Mouse (Mus musculus) megakaryocyte, embryonic 14.5 days (primary cell): ENCODE data around the gene Tmem110.

Experiments
- FLI1 ChIP-seq: IDR thresholded peaks from 2 replicates; pipeline ENCODE4 v1.6.1; 2012; ENCODE audit warnings: low read length, inconsistent platforms, mixed read lengths
- GATA1 ChIP-seq: IDR thresholded peaks from 3 replicates; pipeline ENCODE4 v1.6.1; 2012; ENCODE audit warnings: mixed read lengths, low read length, inconsistent platforms, borderline replicate concordance

DNA sequence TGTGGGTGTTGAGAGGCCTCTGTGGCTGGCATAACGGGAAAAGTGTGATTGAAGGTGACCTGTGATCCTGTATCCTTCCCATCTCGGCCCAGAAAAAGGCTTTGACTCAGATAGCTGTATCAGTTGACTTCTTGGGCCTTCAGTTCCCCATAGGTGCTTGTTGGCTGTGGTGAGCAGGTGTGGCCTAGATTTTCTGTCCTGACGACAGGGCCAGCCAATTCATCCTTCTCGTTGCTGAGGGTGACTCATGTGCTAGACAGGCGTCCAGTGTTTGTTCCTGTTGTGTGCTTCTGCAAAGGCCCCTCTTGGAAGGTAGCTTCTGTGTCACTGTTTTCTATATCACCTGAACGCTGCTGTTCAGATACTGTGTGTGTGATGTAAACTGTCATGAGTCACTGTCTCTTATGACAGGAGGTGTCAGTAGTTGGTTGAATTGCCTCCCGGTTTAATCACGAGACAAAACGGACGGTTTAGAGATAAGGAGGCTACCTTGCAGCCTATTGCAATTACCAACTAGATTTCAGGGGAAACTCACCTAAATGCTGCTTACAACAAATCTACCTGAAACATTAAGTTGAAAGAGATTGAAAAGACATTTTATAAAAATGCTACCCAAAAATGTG lies 31.6 kb downstream of the Tmem110 start:
- no peak for TF ChIP-seq GATA1
- TF ChIP-seq FLI1, result no peak
